Mouse (Mus musculus) C2C12 (cell line): ENCODE measurements around the gene Spem1.
"Not testable (repeated sequence)": the region's sequence is repeated elsewhere in the genome, so short reads cannot be mapped to it uniquely, and the experiment has no call there.

Experiments
- CTCF ChIP-seq: IDR thresholded peaks from one replicate; pipeline ENCODE4 v1.5.1; 2011; ENCODE audit not compliant: control insufficient read depth, insufficient read depth, insufficient read length
- MYOD1 ChIP-seq: IDR thresholded peaks from one replicate; pipeline ENCODE4 v1.6.1; 2011; ENCODE audit warnings: low read depth; ENCODE audit not compliant: control insufficient read depth, insufficient read length
- MYOG ChIP-seq: IDR thresholded peaks from one replicate; pipeline ENCODE4 v1.6.1; 2011; ENCODE audit not compliant: control insufficient read depth, insufficient read length; ENCODE audit errors: extremely low read depth
- USF1 ChIP-seq: IDR thresholded peaks from one replicate; pipeline ENCODE4 v1.6.1; 2011; ENCODE audit warnings: low read depth, mild to moderate bottlenecking, control low read depth, moderate library complexity

GRCm38 (mm10) chr11:69863729-69864128 is 41.7 kb upstream of the Spem1 start:
- TF ChIP-seq CTCF, USF1, MYOG, MYOD1: not testable (repeated sequence)
